Mouse (Mus musculus): ENCODE measurements around the gene Olfr971.
"Not testable (repeated sequence)": the region's sequence is repeated elsewhere in the genome, so short reads cannot be mapped to it uniquely, and the experiment has no call there.

The Olfr971 gene

GRCm38 (mm10) chr9:39836576-39836975 lies at the start of gene Olfr971:
Olfr971 (plus strand) TSS chr9:39836876.
- DNase-seq (ENCODE audit: extremely low read depth, low read depth): not testable (repeated sequence)

DNA sequence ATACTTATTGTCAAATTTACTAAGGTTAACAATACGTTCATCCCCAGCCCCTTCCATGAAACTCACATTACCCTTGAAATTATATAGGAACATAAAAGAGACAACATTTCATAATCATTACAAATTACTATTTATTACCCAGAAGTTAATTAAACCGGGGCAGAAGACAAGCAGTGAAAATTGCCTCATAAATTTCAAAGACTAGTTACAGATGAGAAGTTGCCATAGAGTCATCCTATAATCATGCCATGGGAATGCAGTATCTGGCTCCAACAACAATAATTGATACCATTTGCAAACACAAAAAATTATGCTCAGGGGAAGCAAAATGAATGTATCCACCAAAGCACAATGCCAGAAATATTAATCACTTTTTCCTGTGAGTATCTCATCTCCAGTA lies 46.1 kb upstream of the Olfr971 start, which contains the start of gene Olfr969:
Gene Olfr969 (plus strand): TSS at position 388 of the 400 bp plus-strand sequence.
- no peak for DNase-seq (ENCODE audit: extremely low read depth, low read depth)

- DNase-seq (ENCODE audit: extremely low read depth, low read depth): no peak
Measured at GRCm38 (mm10) chr9:39808560-39808959, 28.1 kb upstream of the Olfr971 start, which contains the start of gene Olfr970. Olfr970 (plus strand) TSS chr9:39808860.

DNA sequence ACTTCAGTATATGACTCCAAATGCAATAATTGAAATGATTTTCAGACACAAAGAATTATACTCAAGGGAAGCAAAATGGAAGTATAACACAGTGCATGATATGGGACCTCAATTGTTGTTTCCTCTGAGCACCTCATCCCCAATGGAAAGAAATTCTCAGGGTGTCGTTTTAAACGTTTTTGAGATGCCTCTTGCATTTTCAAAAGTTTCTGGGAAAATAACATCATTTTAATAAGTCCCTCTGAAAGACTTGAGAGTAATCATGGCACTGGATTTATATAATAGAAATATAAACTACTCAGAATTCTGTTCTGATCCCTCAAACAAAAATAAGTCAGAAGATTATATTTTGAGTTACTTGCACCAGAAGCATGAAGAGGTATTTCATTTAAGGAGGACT lies 29.4 kb downstream of the Olfr971 start, which contains the start of gene Olfr972:
Gene Olfr972 (plus strand): TSS at position 301 of the 400 bp plus-strand sequence.
- DNase-seq (ENCODE audit: extremely low read depth, low read depth): no peak

DNA sequence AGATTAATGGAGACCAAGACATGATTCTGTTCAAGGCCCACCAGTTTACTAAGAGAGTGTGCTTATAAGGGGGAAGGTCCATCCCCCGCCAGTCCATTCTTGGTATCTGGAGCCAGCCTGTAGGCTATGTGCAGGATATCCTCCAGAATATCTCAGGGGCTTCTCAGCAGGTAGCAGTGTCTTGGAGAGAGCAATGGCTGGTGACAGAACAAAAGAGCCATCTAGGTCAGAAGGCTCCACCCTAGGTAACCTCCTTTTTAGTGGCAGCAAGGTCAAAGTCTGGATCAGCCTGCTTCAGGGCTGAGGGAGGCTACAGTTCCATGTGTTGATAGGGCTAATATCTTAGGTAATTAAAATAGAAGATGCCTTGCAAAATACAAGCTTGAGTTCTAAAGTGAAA lies 35.3 kb downstream of the Olfr971 start:
- DNase-seq (ENCODE audit: extremely low read depth, low read depth): not testable (repeated sequence)

DNA sequence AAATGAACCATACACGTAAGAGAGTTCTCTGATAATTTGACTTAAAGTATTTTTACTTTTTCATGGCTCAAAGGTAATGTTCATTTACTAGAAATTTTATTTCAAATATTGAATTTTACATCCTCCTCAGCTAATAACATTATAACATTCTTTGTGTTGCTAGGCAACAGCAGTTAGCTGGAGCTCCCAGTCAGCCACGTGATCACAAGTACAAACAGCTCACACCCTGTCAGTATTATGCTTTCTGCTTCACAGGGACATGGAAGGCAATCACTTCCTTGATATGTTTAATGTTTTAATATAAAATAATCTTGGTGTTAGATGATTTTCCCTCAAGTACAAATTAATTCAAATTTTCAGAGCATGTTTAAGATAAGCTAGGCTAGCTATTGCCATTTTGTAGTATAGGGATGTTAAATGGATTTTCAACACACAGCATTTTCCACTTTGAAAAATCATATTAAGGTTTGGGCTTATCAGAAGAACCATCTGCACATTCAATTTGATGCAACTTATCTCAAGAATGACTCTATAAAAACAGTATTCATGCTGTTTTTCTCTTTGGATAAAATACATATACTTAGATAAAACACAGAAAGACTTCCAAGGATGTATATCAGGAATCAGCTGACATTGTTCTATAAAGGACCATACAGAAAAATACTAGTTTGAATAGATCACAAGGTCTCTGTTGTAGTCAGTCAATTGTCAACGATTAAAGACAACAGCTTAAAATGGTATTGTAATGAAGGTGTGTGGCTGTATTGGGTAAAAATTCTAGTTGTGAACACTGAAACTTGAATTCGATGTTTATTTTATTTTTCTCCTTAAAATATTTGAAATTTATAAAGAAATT lies 41.1 kb downstream of the Olfr971 start:
- not testable (repeated sequence) for DNase-seq (ENCODE audit: extremely low read depth, low read depth)
